Mouse (Mus musculus) T-helper 2 cell (primary cell): ENCODE results near the gene Alpi.

Source experiments
- in situ Hi-C: fragments of 300-600 bp; cut with MboI, MseI; formaldehyde crosslinking; loops from one replicate; pipeline ENCODE4 v1.15.1; 2025; ENCODE audit warnings: high pct_unique_total_duplicates

The Alpi gene

DNA sequence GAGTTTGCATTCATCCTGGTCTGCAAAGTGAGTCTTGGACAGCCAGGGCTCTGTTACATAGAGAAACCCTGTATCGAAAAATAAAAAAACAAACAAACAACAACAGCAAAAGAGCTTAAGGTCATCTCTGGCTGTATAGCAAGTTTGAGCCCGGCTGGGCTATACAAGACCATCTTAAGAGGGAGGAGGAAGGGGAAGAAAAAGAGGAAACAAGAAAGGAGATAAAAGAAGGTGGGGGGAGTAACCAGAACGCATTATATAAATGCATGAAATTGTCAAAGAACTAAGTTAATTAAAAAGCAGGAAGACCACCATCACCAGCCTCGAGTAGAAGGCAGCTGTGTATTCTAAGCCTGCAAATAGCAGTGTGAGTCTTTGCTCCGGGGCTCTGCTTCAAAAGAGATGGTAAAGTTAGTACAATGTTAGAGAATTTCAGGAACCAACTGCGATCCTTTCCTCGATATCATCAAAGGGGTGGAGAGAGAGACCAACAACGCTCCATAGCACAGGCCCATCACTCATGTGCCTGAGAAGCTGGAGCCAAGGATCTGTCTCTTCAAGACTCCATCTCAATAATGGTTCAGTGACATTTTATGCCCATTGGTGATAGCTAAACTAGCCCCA is 42.3 kb downstream of the Alpi start:
- in situ Hi-C loops: no loop called here

DNA sequence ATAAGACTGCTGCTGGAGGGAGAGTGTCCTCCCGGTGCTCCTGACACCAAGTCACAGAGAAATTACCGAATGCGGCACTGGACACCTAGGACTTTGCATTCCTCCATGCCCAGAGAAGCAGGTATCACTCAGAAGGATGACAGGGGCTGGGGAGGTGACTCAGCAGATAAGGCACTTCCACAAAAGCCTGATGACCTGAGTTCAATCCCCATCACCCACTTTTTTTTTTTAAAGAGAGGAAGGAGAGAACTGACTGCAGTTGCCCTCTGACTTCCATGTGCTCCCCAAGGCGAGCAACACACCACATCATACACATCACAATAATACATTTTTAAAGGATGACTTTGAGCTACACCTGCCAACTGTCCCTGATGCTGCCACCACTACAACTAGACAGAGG is 44.3 kb downstream of the Alpi start:
- in situ Hi-C loops: no loop called here

DNA sequence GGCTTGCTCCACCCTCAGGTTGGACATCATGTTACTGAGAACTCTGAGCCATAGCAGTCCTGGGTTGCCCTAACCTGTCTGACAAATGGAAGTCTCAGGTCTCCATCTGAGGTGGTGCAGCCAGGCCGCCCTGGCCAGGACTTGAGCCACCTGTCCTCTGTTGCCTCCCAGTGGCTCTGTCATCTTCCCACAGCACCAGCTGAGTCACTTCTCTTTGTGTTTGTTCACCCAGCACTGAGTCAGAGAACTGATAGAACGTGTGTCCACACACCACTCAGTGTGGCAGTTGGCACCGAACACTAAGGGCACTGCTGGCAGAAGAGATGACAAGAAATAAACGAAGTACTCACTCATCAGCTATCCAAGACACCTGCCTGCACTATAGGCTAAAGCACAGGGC is 50.0 kb downstream of the Alpi start:
- in situ Hi-C loops: no loop called here

DNA sequence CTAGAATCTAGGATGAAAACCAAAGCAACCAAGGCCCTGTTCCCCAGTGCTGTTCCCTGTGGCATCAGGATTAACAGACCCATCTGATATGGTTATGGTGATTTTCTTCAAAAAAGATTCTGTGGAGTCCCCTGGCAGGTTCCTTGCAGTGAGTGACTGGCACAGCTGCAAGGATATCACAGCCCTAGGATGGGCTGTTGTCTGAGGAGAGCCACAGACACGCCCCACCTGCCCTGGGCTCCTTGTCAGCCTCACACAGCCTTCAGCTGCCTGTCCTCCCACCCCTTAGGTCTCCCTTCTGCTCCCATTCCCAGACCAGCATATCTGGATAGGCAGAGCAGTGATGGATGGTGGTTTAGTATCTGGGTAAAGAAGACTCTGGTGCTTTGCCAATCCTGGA is 50.7 kb downstream of the Alpi start:
- in situ Hi-C loops: no loop called here

DNA sequence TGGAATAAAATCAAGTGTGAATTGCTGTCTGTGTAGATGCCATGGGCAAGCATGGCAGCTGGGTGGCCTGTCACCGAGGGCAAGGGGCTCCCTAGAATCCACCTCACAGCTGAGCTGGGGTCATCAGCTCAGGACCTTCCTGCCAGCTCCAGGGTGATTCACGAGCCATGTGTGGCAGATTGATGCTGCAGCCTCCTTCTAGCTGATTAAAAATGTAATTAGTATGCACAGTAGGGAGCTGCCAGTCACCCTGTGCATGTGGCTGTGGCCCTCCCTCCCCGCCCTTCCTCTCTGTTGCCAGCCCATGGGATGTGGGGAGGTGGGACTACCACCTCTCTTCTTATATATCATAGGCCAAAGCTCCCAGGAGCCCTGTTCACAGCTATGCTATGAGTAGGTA is 51.3 kb downstream of the Alpi start:
- in situ Hi-C loops: no loop called here
